Mouse (Mus musculus) midbrain, embryonic 11.5 days (tissue): ENCODE measurements around the gene Lpcat1. TPM values are rescaled to one million over a fixed set of nuclear protein-coding genes. Genes with fewer than 3 reads are reported as not detected.

ENCODE experiments used
- ATAC-seq: fragments of 200-750 bp; cut with Nextera tagmentation; 2 replicates; pipeline ENCODE4 v1.8.0; 2017; ENCODE audit warnings: moderate TSS enrichment, moderate library complexity; ENCODE audit not compliant: low FRiP score
- DNase-seq: peaks from one replicate; pipeline ENCODE4 v3.0.0; 2015; ENCODE audit warnings: low spot score; ENCODE audit errors: missing footprints
- H3K27ac ChIP-seq: fragments of 300-500 bp; sonication (generic); 2 replicates; pipeline ENCODE4 v1.5.1; 2014; ENCODE audit warnings: low read depth, low read length
- H3K27me3 ChIP-seq: fragments of 300-500 bp; sonication (generic); 2 replicates; pipeline ENCODE4 v1.6.1; 2014; ENCODE audit warnings: mild to moderate bottlenecking, low read length, moderate library complexity, mixed read lengths; ENCODE audit not compliant: control insufficient read depth, insufficient read depth
- H3K36me3 ChIP-seq: fragments of 300-500 bp; sonication (generic); 2 replicates; pipeline ENCODE4 v1.6.1; 2014; ENCODE audit warnings: mild to moderate bottlenecking, low read length, moderate library complexity, mixed read lengths; ENCODE audit not compliant: control insufficient read depth, insufficient read depth
- H3K4me1 ChIP-seq: fragments of 300-500 bp; sonication (generic); 2 replicates; pipeline ENCODE4 v1.6.1; 2014; ENCODE audit warnings: low read length; ENCODE audit not compliant: control insufficient read depth, insufficient read depth
- H3K4me2 ChIP-seq: fragments of 300-500 bp; sonication (generic); 2 replicates; pipeline ENCODE4 v1.6.1; 2014; ENCODE audit warnings: mild to moderate bottlenecking, moderate library complexity
- H3K4me3 ChIP-seq: fragments of 300-500 bp; sonication (generic); 2 replicates; pipeline ENCODE4 v1.5.1; 2014; ENCODE audit warnings: low read depth, low read length
- H3K9ac ChIP-seq: fragments of 300-500 bp; sonication (generic); 2 replicates; pipeline ENCODE4 v1.6.1; 2014; ENCODE audit warnings: low read length
- H3K9me3 ChIP-seq: fragments of 300-500 bp; sonication (generic); 2 replicates; pipeline ENCODE4 v1.6.1; 2016; ENCODE audit warnings: low read length; ENCODE audit not compliant: control insufficient read depth
- WGBS: fragments of 180-500 bp; shearing (Covaris S2); extraction: QIAGEN DNeasy Blood & Tissue Kit; methylation state at CpG from one replicate; pipeline ENCODE4 v1.1.7; 2014; 5-methylcytosine and 5-hydroxymethylcytosine counted together
- polyA plus RNA-seq: library from polyadenylated mRNA; unstranded; fragments of >200 nt; fragmentation: Nextera tagmentation; extraction: Ambion mirVana; gene quantifications from 2 replicates; pipeline ENCODE4 v1.2.1, GENCODE M21; 2014

The Lpcat1 gene
- polyA plus RNA-seq, 1 experiment from 2014 or later: 52.0 TPM

DNA sequence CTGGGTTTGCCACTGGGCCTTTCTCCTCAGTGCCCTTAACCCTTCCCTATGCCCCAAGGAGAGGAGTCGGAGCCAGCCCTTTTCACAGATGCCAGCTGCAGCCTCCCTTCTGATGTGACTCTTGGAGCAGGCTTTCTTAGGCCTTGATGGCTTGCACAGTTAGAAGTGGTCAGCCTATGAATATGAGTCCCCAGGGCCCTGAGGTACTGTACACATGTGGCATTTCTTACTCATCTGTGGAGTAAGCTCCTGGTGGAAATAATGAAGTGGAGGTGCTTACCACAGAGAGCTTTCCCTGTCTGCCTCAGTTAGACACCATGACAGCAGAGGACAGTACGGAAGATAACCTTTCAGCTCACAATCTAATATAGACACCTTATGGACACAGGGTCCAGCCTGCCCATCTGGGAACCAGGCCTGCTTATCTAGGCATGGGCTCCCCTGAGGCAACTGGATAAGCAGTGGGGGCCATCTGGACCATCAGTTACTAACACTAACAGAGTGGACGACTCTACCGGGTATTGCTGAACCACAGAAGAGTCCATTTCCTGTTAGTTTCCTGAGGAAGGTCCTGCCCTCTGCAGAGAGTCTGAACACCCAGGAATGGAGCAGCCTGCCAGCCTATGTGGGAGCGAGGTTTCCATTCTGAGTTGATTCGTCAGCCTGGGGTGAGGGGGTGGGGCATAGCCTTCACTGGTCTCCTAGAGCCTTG lies 33.1 kb downstream of the Lpcat1 start:
- H3K9ac ChIP-seq: no peak overlapping the region
- H3K27me3 ChIP-seq: no peaks in the 10 kb centered on the region
- H3K4me2 ChIP-seq: no peak overlapping the region
- DNase-seq (no peak), ATAC-seq (no peak)
- 84% methylated on average over 6 of the region's 6 CpGs for WGBS
- H3K4me3 ChIP-seq: no peak overlapping the region
- no peaks in the 10 kb centered on the region for H3K9me3 ChIP-seq
- no peaks in the 10 kb centered on the region for H3K4me1 ChIP-seq
- H3K36me3 ChIP-seq: peaks cover 15% of the 10 kb centered on the region
- no peak overlapping the region; the same call in 1 of the 2 replicates for H3K27ac ChIP-seq

DNA sequence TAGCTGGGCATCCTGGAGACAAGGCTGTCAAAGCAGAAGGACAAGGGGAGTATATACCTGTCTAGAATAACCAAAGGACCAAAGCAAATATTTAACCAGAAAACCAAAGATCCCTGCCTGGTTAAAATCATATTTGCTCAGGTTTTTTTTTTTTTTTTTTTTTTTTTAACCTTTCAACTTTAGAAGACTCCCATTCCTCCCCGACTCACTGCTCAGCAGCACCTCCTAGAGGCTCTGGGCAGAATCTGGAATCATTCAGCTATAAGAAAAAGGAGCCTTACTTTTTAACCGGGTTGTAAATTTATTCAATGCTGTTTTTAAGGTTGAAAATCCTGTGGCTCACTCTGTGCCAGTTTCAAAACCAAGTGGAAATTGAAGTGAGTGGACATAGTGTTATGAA lies 35.7 kb downstream of the Lpcat1 start:
- H3K27me3 ChIP-seq: no peaks in the 10 kb centered on the region
- no peak overlapping the region for H3K9ac ChIP-seq
- peak; percentile 87 for DNase-seq
- H3K9me3 ChIP-seq: no peaks in the 10 kb centered on the region
- 83% methylated on average over 2 of the region's 2 CpGs for WGBS
- no peak overlapping the region for H3K4me3 ChIP-seq
- no peak overlapping the region for H3K4me2 ChIP-seq
- ATAC-seq: no peak
- no peak overlapping the region for H3K27ac ChIP-seq
- peaks cover 13% of the 10 kb centered on the region; the same call in 1 of the 2 replicates for H3K36me3 ChIP-seq
- H3K4me1 ChIP-seq: no peaks in the 10 kb centered on the region

DNA sequence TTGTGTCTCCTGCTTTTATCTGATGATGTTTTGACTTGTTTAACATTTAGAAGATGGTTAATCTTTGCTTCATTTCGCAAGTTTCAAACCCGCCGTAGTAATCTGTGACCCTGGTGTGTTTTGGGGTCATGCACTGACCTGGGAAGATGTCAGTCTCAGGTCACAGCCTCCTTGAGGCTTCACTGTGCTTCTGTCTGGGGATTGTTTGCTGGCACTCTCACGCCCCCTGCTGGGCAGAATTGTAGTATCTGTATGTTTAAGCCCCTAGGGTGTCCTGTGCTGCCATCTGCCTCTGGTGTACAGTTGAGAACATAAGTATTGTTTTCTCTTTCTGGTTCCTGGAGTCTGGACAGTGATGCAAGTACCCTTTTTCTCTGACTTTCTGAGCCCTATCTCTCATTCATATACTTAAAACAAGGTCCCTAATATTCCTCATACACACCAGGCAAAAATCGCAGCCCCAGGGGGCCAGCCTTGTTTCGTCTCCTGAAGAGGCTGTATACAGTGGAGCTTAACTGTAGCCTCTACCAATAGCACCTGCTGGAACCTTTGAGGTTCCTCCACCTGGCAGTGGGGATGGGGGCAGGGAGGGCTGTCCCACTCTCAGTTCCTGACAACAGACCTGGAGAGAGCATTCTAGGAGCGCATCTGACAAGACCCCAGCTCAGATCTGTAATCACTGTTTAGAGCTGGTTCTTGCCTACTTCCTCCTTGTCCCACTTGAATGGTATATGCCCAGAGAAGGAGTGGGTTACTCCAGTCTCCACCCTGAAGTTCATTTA lies 38.9 kb downstream of the Lpcat1 start:
- peaks cover 10% of the 10 kb centered on the region for H3K36me3 ChIP-seq
- no peaks in the 10 kb centered on the region for H3K27me3 ChIP-seq
- no peak overlapping the region for H3K4me3 ChIP-seq
- H3K4me2 ChIP-seq: no peak overlapping the region
- peak; percentile 93 for DNase-seq
- no peak overlapping the region for H3K9ac ChIP-seq
- H3K9me3 ChIP-seq: no peaks in the 10 kb centered on the region
- peak; percentile 70; the same call in 1 of the 2 replicates for ATAC-seq
- H3K4me1 ChIP-seq: no peaks in the 10 kb centered on the region
- no peak overlapping the region for H3K27ac ChIP-seq
- WGBS: 67% methylated on average over 7 of the region's 7 CpGs

DNA sequence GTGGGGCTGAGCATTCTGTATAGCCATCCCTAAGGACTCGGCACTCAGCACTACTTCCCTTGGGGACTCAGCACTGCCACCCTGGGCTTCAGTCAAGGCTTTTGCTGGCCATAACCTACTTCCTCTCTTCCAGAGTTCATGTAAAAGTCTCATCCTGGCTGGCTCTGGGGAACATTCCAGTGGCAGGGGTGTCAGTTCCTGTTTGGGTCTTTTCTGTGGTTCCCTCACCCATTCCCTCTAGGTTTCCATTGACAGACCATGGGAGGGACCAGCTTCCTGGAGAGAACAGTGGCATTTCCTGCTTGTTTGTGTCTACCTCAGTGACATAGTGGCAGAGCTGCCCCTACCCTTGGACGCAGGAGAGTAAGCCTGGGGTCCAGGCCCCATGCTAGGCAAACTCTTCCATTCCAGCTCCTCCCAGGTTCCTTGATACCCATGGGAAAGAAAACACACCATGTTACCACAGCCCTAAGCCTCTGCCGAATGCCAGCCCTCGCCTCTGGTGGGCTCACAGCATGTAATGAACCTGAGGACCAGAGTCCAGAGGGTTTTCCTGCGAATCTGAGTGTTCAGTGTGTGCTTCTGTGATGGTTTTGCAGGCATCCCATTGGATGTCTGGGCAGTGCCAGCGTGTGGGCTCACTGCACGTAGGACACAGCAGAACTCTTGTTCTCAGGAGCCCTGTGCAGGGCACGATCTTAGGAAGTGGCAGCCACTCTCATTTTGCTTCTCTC lies 42.0 kb downstream of the Lpcat1 start:
- DNase-seq: no peak
- H3K4me1 ChIP-seq: no peaks in the 10 kb centered on the region
- no peak for ATAC-seq

DNA sequence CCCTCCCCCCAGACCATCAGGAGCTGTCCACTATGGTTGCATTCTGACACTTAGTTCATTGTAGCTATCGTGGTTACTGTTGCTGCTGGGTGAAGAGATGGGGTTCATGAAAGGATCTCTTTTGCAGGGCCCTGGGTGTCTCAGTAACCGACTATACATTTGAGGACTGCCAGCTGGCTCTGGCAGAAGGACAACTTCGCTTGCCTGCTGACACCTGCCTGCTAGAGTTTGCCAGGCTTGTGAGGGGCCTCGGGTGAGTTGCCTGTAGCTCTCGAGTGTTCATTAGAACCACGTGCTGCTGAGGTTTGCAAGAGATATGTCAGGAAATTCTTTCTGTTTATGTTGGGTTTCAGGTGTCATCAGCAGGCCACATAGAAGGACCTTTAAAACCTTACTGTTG lies 42.9 kb downstream of the Lpcat1 start:
- no peak for ATAC-seq
- 84% methylated on average over 6 of the region's 6 CpGs for WGBS
- DNase-seq: no peak
- Histone ChIP-seq H3K27me3 (no peaks in the 10 kb centered on the region), H3K27ac (no peak overlapping the region), H3K4me1 (no peaks in the 10 kb centered on the region), H3K4me2 (no peak overlapping the region), H3K9me3 (no peaks in the 10 kb centered on the region), H3K4me3 (no peak overlapping the region), H3K9ac (no peak overlapping the region), H3K36me3 (peaks cover 10% of the 10 kb centered on the region)

More for the DNA sequence above, 42.0 kb downstream of the Lpcat1 start:
- Histone ChIP-seq H3K9me3 (no peaks in the 10 kb centered on the region), H3K36me3 (peaks cover 4% of the 10 kb centered on the region), H3K27me3 (no peaks in the 10 kb centered on the region), H3K4me2 (no peak overlapping the region), H3K27ac (no peak overlapping the region), H3K9ac (no peak overlapping the region), H3K4me3 (no peak overlapping the region)
- WGBS: 90% methylated on average over 8 of the region's 8 CpGs

DNA sequence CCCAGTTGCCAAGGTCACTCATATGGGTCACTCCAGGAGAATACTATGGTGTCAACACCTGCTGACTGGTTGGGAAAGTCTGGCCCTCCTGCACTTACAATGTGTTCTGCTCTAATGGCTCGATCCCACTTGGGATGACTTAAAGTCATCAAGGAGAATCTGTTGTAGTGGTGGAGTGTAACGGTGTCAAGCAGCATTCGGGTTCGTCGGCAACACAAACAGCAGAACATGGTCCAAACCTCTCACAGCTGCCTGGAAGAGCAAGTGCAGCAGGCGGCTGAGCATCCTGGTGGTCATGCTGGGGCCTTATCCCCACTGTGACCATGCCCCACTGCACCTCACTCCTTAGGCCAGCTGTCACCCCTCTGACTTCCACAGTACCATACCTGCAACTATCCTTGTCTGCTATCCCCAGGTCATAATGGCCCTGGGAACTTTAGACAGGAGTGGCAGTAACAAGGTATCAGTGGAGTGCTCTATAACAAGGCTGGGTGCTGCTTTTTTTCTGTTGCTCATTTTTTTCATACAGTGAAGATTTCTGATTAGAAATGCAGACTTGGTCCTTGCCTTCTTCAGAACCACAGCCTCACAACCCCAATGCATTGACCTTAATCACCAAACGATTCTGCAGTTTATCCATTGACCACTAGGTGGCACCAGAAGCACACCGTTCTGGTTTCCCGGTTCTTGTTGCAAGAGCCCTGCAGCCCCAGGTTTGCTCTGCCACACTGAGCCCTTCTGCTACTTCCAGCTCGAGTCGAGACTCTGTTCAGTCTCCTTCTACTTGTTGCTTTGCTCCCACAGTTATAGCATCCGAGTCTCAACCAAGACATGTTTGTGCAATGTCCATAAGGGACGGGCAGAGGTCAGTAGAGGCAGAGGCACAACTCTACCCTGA lies 46.0 kb downstream of the Lpcat1 start:
- peak; percentile 69; the same call in 1 of the 2 replicates for ATAC-seq
- 61% methylated on average over 13 of the region's 13 CpGs for WGBS
- no peak overlapping the region for H3K27ac ChIP-seq

DNA sequence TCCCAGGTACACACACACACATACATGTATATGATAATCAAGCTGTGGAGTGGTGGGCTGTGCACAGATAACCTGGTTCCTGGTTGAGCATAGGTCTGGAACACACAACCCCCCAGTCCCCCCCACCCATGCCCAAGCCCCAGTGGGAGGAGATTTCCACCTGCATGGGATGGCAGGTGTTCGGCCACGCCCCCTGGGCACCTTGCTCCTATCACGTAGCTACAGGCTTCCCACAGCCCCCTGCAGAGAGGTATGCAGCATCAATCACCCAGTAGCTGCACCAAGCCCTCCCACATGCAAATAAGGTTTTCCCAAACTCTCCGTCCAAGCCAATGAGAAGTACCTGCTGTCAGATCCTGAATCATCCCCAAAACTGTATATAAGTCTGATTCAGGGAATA lies 49.9 kb downstream of the Lpcat1 start:
- ATAC-seq (no peak), DNase-seq (no peak)
- H3K4me1 ChIP-seq: no peaks in the 10 kb centered on the region
- H3K27me3 ChIP-seq: no peaks in the 10 kb centered on the region
- H3K27ac ChIP-seq: no peak overlapping the region
- no peak overlapping the region for H3K4me2 ChIP-seq
- H3K9me3 ChIP-seq: no peaks in the 10 kb centered on the region
- H3K36me3 ChIP-seq: peaks cover 7% of the 10 kb centered on the region
- 74% methylated on average over 4 of the region's 4 CpGs for WGBS
- H3K4me3 ChIP-seq: no peak overlapping the region
- H3K9ac ChIP-seq: no peak overlapping the region

More for the DNA sequence above, 46.0 kb downstream of the Lpcat1 start:
- Histone ChIP-seq H3K9me3 (no peaks in the 10 kb centered on the region), H3K4me3 (no peak overlapping the region), H3K4me2 (no peak overlapping the region), H3K36me3 (peaks cover 10% of the 10 kb centered on the region), H3K27me3 (no peaks in the 10 kb centered on the region), H3K9ac (no peak overlapping the region), H3K4me1 (no peaks in the 10 kb centered on the region)
- DNase-seq: peak; percentile 99

DNA sequence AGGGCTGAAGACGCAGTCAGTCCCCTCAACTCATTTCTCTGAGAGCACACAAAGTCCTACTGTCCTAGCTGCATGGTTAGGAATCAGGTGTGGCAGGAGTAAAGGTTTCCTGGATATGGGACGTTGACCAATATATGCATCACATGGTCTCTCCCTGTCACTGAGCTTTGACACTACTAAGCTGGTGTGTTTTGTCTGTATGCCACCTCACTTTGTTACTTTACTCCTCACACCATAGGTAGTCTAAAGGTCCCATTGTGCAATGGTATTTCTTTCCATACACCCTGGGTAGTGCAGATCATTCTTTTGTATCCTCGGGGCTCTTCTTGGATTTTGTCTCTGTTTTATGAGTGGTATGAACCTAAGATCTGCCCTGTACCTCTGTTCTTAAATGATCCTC lies 66.7 kb downstream of the Lpcat1 start:
- no peak overlapping the region for H3K9ac ChIP-seq
- H3K27ac ChIP-seq: no peak overlapping the region
- H3K9me3 ChIP-seq: no peaks in the 10 kb centered on the region
- WGBS: 87% methylated on average over 3 of the region's 3 CpGs
- DNase-seq (no peak), ATAC-seq (no peak)
- H3K4me3 ChIP-seq: no peak overlapping the region
- H3K4me2 ChIP-seq: no peak overlapping the region
- peaks cover 3% of the 10 kb centered on the region; the same call in 1 of the 2 replicates for H3K4me1 ChIP-seq
- peaks cover 32% of the 10 kb centered on the region for H3K27me3 ChIP-seq
- no peaks in the 10 kb centered on the region for H3K36me3 ChIP-seq
